Mouse (Mus musculus): Measurements from ENCODE around the gene Gm11037. TPM values are rescaled to one million over a fixed set of nuclear protein-coding genes. Genes with fewer than 3 reads are reported as not detected.

Gm11037 gene
- polyA plus RNA-seq, 1 experiment: not detected

- H3K36me3 ChIP-seq (ENCODE audit: control insufficient read depth, insufficient read depth, low read length): no peaks in the 10 kb centered on the region
- no peaks in the 10 kb centered on the region for H3K27me3 ChIP-seq (ENCODE audit: control insufficient read depth, insufficient read depth, low read length)
- TF ChIP-seq CTCF (IDR thresholded peaks at IDR 0.05; ENCODE audit: control insufficient read depth, insufficient read depth, insufficient replicate concordance, low read depth, low read length): peak; percentile 42; the same call in 1 of the 2 replicates
- no peak for TF ChIP-seq POLR2A (IDR thresholded peaks at IDR 0.05; ENCODE audit: control insufficient read depth, low read depth, low read length)
- H3K4me3 ChIP-seq (ENCODE audit: control insufficient read depth, low read depth, low read length): peak within 1 kb of the TSS; percentile 85
- peaks cover 20% of the 10 kb centered on the region for H3K4me1 ChIP-seq (ENCODE audit: control insufficient read depth, insufficient read depth, low read length)
- H3K27ac ChIP-seq (ENCODE audit: control insufficient read depth, insufficient read depth, low read depth, low read length): peak within 1 kb of the TSS; percentile 67
These were observed 46.8 kb downstream of the Gm11037 start, which contains the start of gene Cenpb for GRCm38 (mm10) chr2:131179990-131180587. Cenpb (minus strand) TSS chr2:131180067.

Other genes starting within 250 kb of the Gm11037 start
- gene 4930402H24Rik, start 227.1 kb upstream of the Gm11037 start, polyA plus RNA-seq (2012; rRNA removed): 67.5 and 71.8 TPM in 2 replicates
- gene Atrn, start 227.0 kb upstream of the Gm11037 start, polyA plus RNA-seq (2012; rRNA removed): 4.8 and 5.5 TPM in 2 replicates
- 58.3 and 63.5 TPM in 2 replicates for gene Gfra4, start 90.4 kb upstream of the Gm11037 start, polyA plus RNA-seq (2012; rRNA removed)
- gene Adam33, start 69.7 kb upstream of the Gm11037 start, polyA plus RNA-seq (2012; rRNA removed): 2.8 and 3.1 TPM in 2 replicates
- 0.61 and 0.88 TPM in 2 replicates for gene Siglec1, start 46.7 kb upstream of the Gm11037 start, polyA plus RNA-seq (2012; rRNA removed)
- 5.4 and 6.6 TPM in 2 replicates for gene Hspa12b, start 6.2 kb upstream of the Gm11037 start, polyA plus RNA-seq (2012; rRNA removed)
- gene 1700037H04Rik, start 26.6 kb downstream of the Gm11037 start, polyA plus RNA-seq (2012; rRNA removed): 827 and 879 TPM in 2 replicates
- 7.6 and 7.9 TPM in 2 replicates for gene Cenpb, start 46.6 kb downstream of the Gm11037 start, polyA plus RNA-seq (2012; rRNA removed)
- 2.9 and 3.1 TPM in 2 replicates for gene Cdc25b, start 53.5 kb downstream of the Gm11037 start, polyA plus RNA-seq (2012; rRNA removed)
- 13.1 and 14.8 TPM in 2 replicates for gene Spef1, start 53.8 kb downstream of the Gm11037 start, polyA plus RNA-seq (2012; rRNA removed)
- 12.7 TPM in 2 replicates for gene Ap5s1, start 73.6 kb downstream of the Gm11037 start, polyA plus RNA-seq (2012; rRNA removed)
- gene Mavs, start 100.6 kb downstream of the Gm11037 start, polyA plus RNA-seq (2012; rRNA removed): 13.3 and 15.6 TPM in 2 replicates
- gene Pank2, start 129.0 kb downstream of the Gm11037 start, polyA plus RNA-seq (2012; rRNA removed): 19.7 and 20.8 TPM in 2 replicates
- gene Rnf24, start 219.4 kb downstream of the Gm11037 start, polyA plus RNA-seq (2012; rRNA removed): 55.4 and 64.7 TPM in 2 replicates

Measured in testis, adult 2 months (tissue).